Mouse (Mus musculus): ENCODE measurements at regions not wholly inside any gene's neighbourhood (a gene's known extent, or its start where the extent isn't known, plus 50 kb on each side); places are given as distances from the start of the nearest gene placed in this dataset.

DNA sequence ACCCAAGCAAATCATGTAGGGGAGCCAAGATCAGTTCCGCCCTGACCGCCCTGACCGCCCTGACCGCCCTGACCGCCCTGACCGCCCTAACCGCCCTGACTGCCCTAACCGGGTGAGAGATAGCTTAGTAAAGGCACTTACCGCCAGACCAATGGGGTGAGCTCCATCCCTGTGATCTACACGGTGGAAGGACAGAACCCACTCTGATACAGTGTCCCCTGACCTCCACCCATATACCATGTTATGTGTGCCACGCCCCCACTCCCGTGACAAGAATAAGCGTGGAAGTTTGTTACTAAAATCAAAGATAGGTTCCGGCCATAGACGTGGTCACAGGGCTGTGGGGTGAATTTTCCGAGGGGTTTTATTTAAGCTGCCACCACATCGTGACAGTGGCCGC lies 78.6 kb upstream of the Zfp64 start:
- WGBS, result 64% methylated on average over 18 of the region's 18 CpGs
- no peak overlapping the region for H3K9ac ChIP-seq (ENCODE audit: low read depth, low read length)
- no peaks in the 10 kb centered on the region for H3K36me3 ChIP-seq (ENCODE audit: control insufficient read depth, insufficient read depth, low read length)
- no peak overlapping the region for H3K4me2 ChIP-seq (ENCODE audit: low read depth, low read length)
- H3K4me3 ChIP-seq (ENCODE audit: low read length), result no peak overlapping the region
- no peaks in the 10 kb centered on the region for H3K9me3 ChIP-seq (ENCODE audit: control insufficient read depth, low read length)
- ATAC-seq, result no peak
- no peaks in the 10 kb centered on the region for H3K27me3 ChIP-seq (replicated peaks; ENCODE audit: control insufficient read depth, insufficient read depth, low read length)
- H3K27ac ChIP-seq (ENCODE audit: low read length), result no peak overlapping the region
- no peaks in the 10 kb centered on the region for H3K4me1 ChIP-seq (ENCODE audit: control insufficient read depth, insufficient read depth, low read length)

DNA sequence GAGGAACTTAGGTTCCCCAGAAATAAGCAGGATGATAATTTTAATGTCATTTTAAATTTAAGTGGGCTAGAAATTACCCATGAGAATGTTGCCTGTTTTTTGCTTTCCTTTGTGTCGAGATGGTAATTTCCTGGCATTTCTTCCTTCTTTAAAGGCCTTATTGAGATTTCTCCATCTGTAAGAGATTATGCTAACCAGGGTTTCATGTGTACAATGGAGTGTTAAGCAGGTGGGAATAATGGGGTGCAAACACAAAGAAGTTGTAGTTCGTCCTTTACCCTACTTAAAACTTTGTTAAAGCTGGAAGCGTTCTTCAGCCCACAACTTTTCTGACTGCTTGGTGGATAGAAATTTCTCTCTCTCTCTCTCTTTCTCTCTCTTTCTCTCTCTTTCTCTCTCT lies 77.8 kb upstream of the Zfp64 start:
- ATAC-seq, result no peak
- no peak overlapping the region for H3K27ac ChIP-seq (ENCODE audit: low read length)
- WGBS, result 83% methylated on average over 3 of the region's 3 CpGs

DNA sequence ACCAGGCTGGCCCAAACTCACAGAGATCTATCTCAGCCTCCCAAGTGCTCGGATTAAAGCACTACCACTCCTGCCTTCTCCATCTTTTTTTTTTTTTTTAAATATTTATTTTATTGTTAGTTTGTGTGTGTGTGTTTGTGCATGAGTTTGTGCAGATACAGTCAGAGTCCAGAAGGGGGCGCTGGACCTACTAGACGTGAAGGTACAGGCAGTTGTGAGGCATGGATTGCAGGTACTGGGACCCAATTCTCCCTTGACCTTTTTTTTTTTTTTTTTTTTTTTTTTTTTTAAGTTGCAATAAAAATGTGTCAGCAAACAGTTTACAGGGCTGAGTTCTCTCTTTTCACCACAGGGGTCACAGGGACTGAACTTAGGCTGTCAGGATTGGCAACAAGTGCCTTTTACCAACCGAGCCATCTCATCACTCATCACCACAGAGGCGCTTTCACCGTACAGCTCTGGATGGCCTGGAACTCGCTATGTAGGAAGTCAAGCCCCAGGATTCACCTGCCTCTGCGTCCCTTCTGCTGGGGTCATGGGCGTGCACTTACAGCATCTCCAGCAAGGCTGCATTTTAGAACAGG lies 73.2 kb upstream of the Zfp64 start:
- no peak overlapping the region for H3K27ac ChIP-seq (ENCODE audit: low read length)
- H3K4me3 ChIP-seq (ENCODE audit: low read length), result no peak overlapping the region
- WGBS, result 70% methylated on average over 9 of the region's 9 CpGs
- ATAC-seq, result no peak
- no peaks in the 10 kb centered on the region for H3K4me1 ChIP-seq (ENCODE audit: control insufficient read depth, insufficient read depth, low read length)
- no peaks in the 10 kb centered on the region for H3K9me3 ChIP-seq (ENCODE audit: control insufficient read depth, low read length)
- H3K27me3 ChIP-seq (replicated peaks; ENCODE audit: control insufficient read depth, insufficient read depth, low read length), result no peaks in the 10 kb centered on the region
- no peak overlapping the region for H3K9ac ChIP-seq (ENCODE audit: low read depth, low read length)
- H3K36me3 ChIP-seq (ENCODE audit: control insufficient read depth, insufficient read depth, low read length), result no peaks in the 10 kb centered on the region
- no peak overlapping the region for H3K4me2 ChIP-seq (ENCODE audit: low read depth, low read length)

More for the DNA sequence above, 77.8 kb upstream of the Zfp64 start:
- Histone ChIP-seq H3K9ac (ENCODE audit: low read depth, low read length) (no peak overlapping the region), H3K4me2 (ENCODE audit: low read depth, low read length) (no peak overlapping the region), H3K4me3 (ENCODE audit: low read length) (no peak overlapping the region), H3K27me3 (replicated peaks; ENCODE audit: control insufficient read depth, insufficient read depth, low read length) (no peaks in the 10 kb centered on the region), H3K9me3 (ENCODE audit: control insufficient read depth, low read length) (no peaks in the 10 kb centered on the region), H3K4me1 (ENCODE audit: control insufficient read depth, insufficient read depth, low read length) (no peaks in the 10 kb centered on the region), H3K36me3 (ENCODE audit: control insufficient read depth, insufficient read depth, low read length) (no peaks in the 10 kb centered on the region)

DNA sequence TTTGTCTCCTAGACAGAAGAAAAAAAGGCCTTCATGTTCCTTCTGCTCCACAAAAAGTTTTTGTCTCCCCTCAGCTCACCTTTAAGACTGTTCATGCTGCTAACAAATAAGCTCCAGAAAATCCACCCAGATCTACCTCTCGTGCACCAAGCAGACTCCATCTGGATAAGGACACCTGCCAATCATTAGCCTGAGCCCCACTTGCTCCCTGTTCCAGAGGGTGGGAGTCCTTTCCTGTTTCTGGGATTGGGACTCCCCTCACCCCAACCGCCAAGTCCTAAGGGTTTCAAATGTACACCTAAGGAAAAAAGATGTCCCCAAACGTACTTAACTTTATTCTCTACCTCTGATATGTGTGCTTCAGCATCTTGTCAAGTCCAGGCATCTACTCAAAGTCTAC lies 63.6 kb upstream of the Zfp64 start:
- WGBS, result 70% methylated on average over 3 of the region's 3 CpGs
- no peaks in the 10 kb centered on the region for H3K36me3 ChIP-seq (ENCODE audit: control insufficient read depth, insufficient read depth, low read length)
- H3K4me2 ChIP-seq (ENCODE audit: low read depth, low read length), result no peak overlapping the region
- no peak overlapping the region for H3K9ac ChIP-seq (ENCODE audit: low read depth, low read length)
- H3K4me1 ChIP-seq (ENCODE audit: control insufficient read depth, insufficient read depth, low read length), result no peaks in the 10 kb centered on the region
- ATAC-seq, result no peak
- no peaks in the 10 kb centered on the region for H3K9me3 ChIP-seq (ENCODE audit: control insufficient read depth, low read length)
- H3K27ac ChIP-seq (ENCODE audit: low read length), result no peak overlapping the region
- no peaks in the 10 kb centered on the region for H3K27me3 ChIP-seq (replicated peaks; ENCODE audit: control insufficient read depth, insufficient read depth, low read length)
- no peak overlapping the region for H3K4me3 ChIP-seq (ENCODE audit: low read length)

DNA sequence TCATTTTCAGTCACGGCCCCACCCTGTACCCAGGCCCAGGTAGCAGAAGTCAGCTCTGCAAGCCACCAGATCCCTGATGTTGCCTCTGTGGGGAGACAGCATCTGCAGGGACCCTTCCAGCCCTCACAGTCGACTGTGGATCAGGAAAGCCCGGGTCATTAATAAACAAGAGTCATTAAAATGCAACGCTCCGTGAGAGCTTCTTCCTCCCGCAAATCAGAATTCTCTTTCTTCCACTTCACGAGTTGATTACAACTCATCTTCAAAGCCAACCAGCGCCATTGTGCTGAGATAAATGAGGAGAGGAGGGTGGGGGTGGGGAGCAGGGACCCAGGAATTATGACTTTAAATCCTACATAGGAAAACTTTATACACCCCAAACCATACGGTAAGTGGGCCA lies 54.9 kb upstream of the Zfp64 start:
- no peak overlapping the region for H3K4me3 ChIP-seq (ENCODE audit: low read length)
- WGBS, result 49% methylated on average over 9 of the region's 9 CpGs
- no peak overlapping the region for H3K4me2 ChIP-seq (ENCODE audit: low read depth, low read length)
- ATAC-seq, result no peak
- H3K9me3 ChIP-seq (ENCODE audit: control insufficient read depth, low read length), result no peaks in the 10 kb centered on the region
- no peaks in the 10 kb centered on the region for H3K4me1 ChIP-seq (ENCODE audit: control insufficient read depth, insufficient read depth, low read length)
- H3K27me3 ChIP-seq (replicated peaks; ENCODE audit: control insufficient read depth, insufficient read depth, low read length), result no peaks in the 10 kb centered on the region
- H3K36me3 ChIP-seq (ENCODE audit: control insufficient read depth, insufficient read depth, low read length), result no peaks in the 10 kb centered on the region
- H3K9ac ChIP-seq (ENCODE audit: low read depth, low read length), result no peak overlapping the region
- no peak overlapping the region for H3K27ac ChIP-seq (ENCODE audit: low read length)

DNA sequence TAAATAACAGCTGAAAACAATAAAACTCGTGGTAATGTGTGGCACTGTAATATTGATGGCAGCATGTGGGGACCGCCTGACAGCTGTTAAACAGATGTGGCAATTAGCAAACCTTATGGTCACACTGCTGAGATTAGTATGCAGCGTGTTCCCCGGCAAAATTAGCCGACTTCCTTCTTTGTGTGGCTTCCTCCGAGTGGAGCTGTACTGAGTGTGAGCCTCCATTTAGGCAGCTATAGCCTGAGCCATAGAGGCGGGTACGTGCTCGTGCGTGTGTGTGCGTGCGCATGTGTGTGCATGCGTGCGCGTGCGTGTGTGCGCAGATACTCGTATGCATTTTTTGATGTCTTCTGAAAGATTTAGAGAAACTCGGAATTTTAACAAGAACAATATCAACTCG lies 53.4 kb upstream of the Zfp64 start:
- Histone ChIP-seq H3K9ac (ENCODE audit: low read depth, low read length) (no peak overlapping the region), H3K9me3 (ENCODE audit: control insufficient read depth, low read length) (no peaks in the 10 kb centered on the region), H3K4me1 (ENCODE audit: control insufficient read depth, insufficient read depth, low read length) (no peaks in the 10 kb centered on the region), H3K4me2 (ENCODE audit: low read depth, low read length) (no peak overlapping the region), H3K4me3 (ENCODE audit: low read length) (no peak overlapping the region), H3K27me3 (replicated peaks; ENCODE audit: control insufficient read depth, insufficient read depth, low read length) (no peaks in the 10 kb centered on the region), H3K36me3 (ENCODE audit: control insufficient read depth, insufficient read depth, low read length) (no peaks in the 10 kb centered on the region), H3K27ac (ENCODE audit: low read length) (no peak overlapping the region)
- no peak for ATAC-seq
- 78% methylated on average over 20 of the region's 20 CpGs for WGBS

DNA sequence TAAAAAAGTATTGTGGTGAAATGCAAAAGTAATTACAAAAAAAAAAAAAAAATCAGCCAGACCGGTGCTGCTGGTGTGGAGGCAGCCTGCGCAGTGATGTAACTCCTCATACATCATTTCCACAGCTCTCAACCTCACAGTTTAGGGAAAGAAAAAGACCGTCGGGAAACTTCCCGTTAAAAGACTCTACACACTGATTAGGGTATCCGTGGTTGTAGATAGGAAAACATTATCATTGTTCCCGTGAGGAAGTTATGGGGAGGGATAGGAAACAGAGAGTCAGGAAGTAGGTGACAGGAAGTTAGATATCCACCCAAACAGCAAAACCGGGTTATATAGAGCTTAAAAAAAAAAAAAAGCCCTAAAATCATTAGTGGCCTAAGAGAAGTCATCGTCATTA lies 52.9 kb upstream of the Zfp64 start:
- no peaks in the 10 kb centered on the region for H3K27me3 ChIP-seq (replicated peaks; ENCODE audit: control insufficient read depth, insufficient read depth, low read length)
- no peak overlapping the region for H3K4me2 ChIP-seq (ENCODE audit: low read depth, low read length)
- no peaks in the 10 kb centered on the region for H3K36me3 ChIP-seq (ENCODE audit: control insufficient read depth, insufficient read depth, low read length)
- no peak overlapping the region for H3K9ac ChIP-seq (ENCODE audit: low read depth, low read length)
- no peak overlapping the region for H3K27ac ChIP-seq (ENCODE audit: low read length)
- no peaks in the 10 kb centered on the region for H3K9me3 ChIP-seq (ENCODE audit: control insufficient read depth, low read length)
- H3K4me1 ChIP-seq (ENCODE audit: control insufficient read depth, insufficient read depth, low read length), result no peaks in the 10 kb centered on the region
- no peak for ATAC-seq
- H3K4me3 ChIP-seq (ENCODE audit: low read length), result no peak overlapping the region
- 68% methylated on average over 9 of the region's 9 CpGs for WGBS

DNA sequence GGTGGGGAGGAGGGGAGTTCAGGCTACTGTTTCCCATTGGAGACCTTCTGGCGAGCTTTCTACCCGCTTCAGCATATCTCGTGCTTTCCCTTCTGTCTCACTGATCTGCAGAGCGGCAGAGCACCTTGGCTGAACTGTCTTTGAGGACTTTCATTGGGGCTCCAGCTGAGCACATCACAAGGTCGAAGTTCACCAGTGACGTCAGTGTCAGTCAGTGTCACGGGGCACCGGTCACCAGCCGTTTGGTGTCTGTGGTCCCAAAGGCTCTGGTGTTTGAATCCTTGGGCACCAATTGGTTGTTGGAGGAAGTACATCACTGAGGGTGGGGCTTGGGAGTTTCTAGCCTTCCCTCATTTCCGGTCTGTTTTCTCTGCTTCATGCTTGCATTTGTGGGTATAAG lies 51.2 kb upstream of the Zfp64 start:
- ATAC-seq, result no peak
- no peaks in the 10 kb centered on the region for H3K27me3 ChIP-seq (replicated peaks; ENCODE audit: control insufficient read depth, insufficient read depth, low read length)
- no peaks in the 10 kb centered on the region for H3K4me1 ChIP-seq (ENCODE audit: control insufficient read depth, insufficient read depth, low read length)
- H3K9me3 ChIP-seq (ENCODE audit: control insufficient read depth, low read length), result no peaks in the 10 kb centered on the region
- no peak overlapping the region for H3K27ac ChIP-seq (ENCODE audit: low read length)
- no peak overlapping the region for H3K9ac ChIP-seq (ENCODE audit: low read depth, low read length)
- no peak overlapping the region for H3K4me3 ChIP-seq (ENCODE audit: low read length)
- WGBS, result 86% methylated on average over 10 of the region's 10 CpGs
- H3K36me3 ChIP-seq (ENCODE audit: control insufficient read depth, insufficient read depth, low read length), result no peaks in the 10 kb centered on the region
- no peak overlapping the region for H3K4me2 ChIP-seq (ENCODE audit: low read depth, low read length)

DNA sequence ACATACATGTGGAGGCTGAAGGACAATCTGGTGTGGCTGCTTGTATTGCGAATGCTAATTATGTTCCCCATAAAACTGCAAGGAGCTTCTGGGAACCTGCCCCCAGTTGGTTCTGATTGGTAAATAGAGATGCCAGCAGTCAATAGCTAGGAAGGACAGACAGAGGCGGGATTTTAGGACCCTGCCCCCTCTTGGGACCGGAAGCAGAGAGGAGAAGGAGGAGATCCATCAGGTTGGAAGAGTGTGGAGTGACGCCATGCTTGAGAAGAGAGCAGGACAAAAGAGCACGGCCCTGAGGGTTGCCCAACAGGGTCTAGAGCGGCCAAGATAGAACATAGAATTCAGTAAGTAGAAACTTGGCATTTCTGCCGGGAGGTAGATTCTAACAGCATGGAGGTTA lies 50.4 kb upstream of the Zfp64 start:
- Histone ChIP-seq H3K4me2 (ENCODE audit: low read depth, low read length) (no peak overlapping the region), H3K4me3 (ENCODE audit: low read length) (no peak overlapping the region), H3K27ac (ENCODE audit: low read length) (no peak overlapping the region), H3K9ac (ENCODE audit: low read depth, low read length) (no peak overlapping the region), H3K9me3 (ENCODE audit: control insufficient read depth, low read length) (no peaks in the 10 kb centered on the region), H3K4me1 (ENCODE audit: control insufficient read depth, insufficient read depth, low read length) (no peaks in the 10 kb centered on the region), H3K27me3 (replicated peaks; ENCODE audit: control insufficient read depth, insufficient read depth, low read length) (no peaks in the 10 kb centered on the region), H3K36me3 (ENCODE audit: control insufficient read depth, insufficient read depth, low read length) (no peaks in the 10 kb centered on the region)
- WGBS, result 88% methylated on average over 7 of the region's 7 CpGs
- no peak for ATAC-seq
